Mouse (Mus musculus): ENCODE results near the gene Usp24. TPM values are rescaled to one million over a fixed set of nuclear protein-coding genes. Genes with fewer than 3 reads are reported as not detected.
"Not testable (repeated sequence)": the region's sequence is repeated elsewhere in the genome, so short reads cannot be mapped to it uniquely, and the experiment has no call there.

The Usp24 gene
- total RNA-seq, 2 experiments from 2014 or later = 35.2 to 36.6 TPM

DNA sequence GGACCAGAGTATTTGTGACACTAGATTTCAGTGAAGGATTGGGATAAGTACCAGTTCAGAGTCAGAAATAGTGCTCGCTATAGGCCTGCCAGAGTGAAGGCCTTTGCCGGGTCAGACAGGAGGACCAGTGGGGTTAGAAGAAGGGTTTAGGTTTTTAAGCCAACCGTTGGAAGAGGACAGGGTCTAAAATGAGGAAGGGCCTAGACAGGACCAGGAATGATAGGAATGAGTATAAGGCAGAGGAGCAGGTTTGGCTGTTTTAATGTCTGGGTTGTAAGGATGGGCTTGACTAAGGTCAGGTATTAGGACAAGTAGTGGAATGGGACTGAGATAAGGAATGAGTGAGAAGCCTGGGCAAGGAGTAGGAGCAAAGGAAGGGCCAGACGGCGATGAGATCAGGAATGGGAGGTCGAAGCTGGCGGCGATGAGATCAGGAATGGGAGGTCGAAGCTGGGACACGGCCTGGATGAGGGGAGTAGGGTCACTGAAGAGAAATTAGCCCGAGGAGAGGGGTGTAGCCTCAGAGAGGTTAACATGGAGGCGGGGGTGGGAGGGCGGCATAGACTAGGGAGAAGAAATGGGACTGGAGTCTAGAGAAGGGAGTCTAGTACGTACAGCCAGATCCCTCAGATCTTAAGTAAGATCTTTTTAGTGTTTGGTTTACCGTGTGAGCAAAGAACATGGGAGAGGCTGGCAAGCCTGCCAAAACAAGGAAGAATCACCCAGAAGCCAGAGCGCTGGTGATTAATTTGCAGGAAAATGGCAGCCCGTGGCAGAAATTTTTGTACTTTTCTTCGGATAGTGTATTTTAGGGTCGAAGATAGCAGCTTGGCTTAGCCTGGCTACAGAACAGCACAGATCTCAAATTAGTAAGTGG is 1.4 kb downstream of the Usp24 start:
- DNase-seq (ENCODE audit: low spot score in 2 of 2) = no peak

- DNase-seq (ENCODE audit: low spot score in 2 of 2) = no peak
Observed at GRCm38 (mm10) chr4:106318208-106318607, 2.2 kb downstream of the Usp24 start.

GRCm38 (mm10) chr4:106318976-106319375 is 3.0 kb downstream of the Usp24 start:
- no peak for DNase-seq (ENCODE audit: low spot score in 2 of 2)

DNA sequence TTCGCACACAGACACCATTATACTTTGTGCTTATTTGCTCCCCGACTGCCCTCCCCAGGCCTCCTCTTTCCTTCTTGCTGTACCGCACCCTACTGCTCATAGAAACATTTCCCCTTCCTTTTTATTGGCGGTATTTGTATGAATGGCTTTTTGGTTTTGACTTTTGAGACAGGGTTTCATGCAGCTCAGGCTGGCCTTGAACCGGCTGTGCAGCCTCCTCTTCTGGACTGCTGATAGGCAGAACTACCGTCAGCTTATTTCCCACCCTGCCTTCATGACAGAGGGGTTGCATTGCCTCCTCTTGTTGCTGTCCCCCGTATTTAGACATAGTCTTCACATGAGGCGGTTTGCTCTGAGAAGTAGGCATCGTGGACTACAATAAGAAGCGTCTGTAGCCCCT is 6.8 kb downstream of the Usp24 start:
- no peak for DNase-seq (ENCODE audit: low spot score in 2 of 2)

GRCm38 (mm10) chr4:106323318-106323717 is 7.3 kb downstream of the Usp24 start:
- no peak for DNase-seq (ENCODE audit: low spot score in 2 of 2)

GRCm38 (mm10) chr4:106327436-106327835 is 11.4 kb downstream of the Usp24 start:
- no peak for DNase-seq (ENCODE audit: low spot score in 2 of 2)

DNA sequence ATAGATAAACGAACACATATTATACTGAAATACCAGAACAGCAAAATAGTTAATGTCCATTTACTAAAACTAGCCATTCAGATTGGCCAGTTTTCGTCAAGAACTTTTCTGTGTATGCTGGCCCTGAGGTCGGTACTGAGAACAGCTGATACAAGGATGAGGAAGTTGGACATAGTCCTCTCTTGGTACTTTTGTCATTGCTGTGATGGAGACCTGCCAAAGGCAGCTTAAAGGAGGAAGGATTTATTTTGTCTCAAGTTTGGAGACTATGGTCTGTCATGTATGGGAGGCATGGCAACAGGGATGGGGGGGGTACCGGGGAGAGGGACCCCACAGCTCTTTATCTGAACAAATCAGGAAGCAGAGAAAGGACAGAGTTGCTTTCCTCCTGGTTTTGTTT is 12.7 kb downstream of the Usp24 start:
- DNase-seq (ENCODE audit: low spot score in 2 of 2) = no peak

GRCm38 (mm10) chr4:106329171-106329570 is 13.2 kb downstream of the Usp24 start:
- DNase-seq (ENCODE audit: low spot score in 2 of 2) = not testable (repeated sequence)

DNA sequence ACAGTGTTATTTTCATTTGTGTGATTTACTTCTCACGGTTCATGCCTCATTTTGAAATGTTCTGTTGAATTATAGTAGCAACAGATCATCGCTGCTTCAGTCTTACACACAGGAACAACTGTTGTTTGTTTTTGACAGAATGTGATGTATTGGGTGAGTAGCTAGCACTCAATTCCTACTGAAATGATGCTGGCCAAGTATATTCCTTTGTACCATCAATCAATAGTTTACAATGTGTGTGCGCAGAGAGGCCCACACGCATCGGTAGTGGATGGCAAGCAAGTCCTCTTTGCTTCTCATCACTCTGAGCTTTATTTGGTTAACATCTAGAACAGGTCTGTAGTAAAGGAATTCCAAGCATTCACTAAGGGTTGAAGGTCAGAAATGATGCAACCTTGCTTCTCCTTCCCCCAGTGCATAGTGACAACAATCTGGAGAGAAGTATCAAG is 14.4 kb downstream of the Usp24 start:
- DNase-seq (ENCODE audit: low spot score in 2 of 2) = no peak

- no peak for DNase-seq (ENCODE audit: low spot score in 2 of 2)
Observed at GRCm38 (mm10) chr4:106333071-106333470, 17.1 kb downstream of the Usp24 start.

GRCm38 (mm10) chr4:106333584-106333983 is 17.6 kb downstream of the Usp24 start:
- no peak for DNase-seq (ENCODE audit: low spot score in 2 of 2)

DNA sequence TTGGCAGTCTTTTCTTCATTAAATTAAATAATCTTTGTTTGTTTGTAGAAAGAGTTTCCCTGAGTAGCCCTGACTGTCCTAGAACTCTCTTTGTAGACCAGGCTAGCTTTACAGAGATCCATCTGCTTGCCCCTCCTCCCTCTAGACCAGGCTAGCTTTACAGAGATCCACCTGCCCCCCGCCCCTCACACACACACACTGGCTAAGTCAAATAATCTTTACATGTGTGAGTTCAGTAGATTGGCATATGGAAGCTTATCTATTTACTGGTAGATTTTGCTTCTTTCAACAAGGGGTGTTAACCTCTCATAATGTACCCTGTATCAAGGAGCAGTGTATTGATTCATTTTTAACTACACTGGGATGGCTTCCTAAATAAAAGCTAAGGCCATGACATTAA is 19.8 kb downstream of the Usp24 start:
- DNase-seq (ENCODE audit: low spot score in 2 of 2) = no peak

DNA sequence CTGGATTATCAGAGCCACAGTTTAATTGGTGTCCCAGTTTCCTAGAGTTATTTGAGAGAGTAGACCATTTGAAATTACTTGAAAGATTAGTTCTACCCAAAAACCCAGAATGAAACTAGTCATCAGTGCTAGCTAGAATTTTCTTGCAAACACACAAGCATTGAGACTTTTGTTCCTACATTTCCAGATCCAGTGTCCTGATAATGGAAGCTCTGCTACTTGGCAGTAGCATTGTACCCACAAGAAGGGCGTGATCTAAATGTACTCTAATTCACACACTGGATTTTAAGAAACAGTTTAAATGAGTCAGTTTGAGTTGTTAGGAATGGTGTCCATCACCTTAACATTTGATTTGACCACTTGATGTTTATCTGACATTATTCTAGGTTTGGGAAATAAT is 31.7 kb downstream of the Usp24 start:
- DNase-seq (ENCODE audit: low spot score in 2 of 2) = no peak

DNA sequence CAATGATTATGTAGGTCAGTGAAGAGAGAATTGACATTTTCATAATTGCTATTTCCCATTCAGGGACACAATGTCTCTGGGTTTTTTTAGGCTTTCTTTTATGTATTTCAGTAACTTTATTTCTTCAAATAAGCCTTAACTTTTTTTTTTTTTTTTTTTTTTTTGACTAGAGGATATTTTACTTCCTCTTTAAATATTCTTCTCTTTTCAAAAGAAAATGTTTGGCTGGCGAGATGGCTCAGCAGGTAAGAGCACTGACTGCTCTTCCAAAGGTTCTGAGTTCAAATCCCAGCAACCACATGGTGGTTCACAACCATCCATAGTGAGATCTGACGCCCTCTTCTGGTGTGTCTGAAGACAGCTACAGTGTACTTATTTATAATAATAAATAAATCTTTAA is 39.0 kb downstream of the Usp24 start:
- DNase-seq (ENCODE audit: low spot score in 2 of 2) = not testable (repeated sequence)

- DNase-seq (ENCODE audit: low spot score in 2 of 2) = no peak
Observed at GRCm38 (mm10) chr4:106370013-106370412, 54.0 kb downstream of the Usp24 start.

GRCm38 (mm10) chr4:106375857-106376256 is 59.8 kb downstream of the Usp24 start:
- DNase-seq (ENCODE audit: low spot score in 2 of 2) = peak; percentile 80 to 87

DNA sequence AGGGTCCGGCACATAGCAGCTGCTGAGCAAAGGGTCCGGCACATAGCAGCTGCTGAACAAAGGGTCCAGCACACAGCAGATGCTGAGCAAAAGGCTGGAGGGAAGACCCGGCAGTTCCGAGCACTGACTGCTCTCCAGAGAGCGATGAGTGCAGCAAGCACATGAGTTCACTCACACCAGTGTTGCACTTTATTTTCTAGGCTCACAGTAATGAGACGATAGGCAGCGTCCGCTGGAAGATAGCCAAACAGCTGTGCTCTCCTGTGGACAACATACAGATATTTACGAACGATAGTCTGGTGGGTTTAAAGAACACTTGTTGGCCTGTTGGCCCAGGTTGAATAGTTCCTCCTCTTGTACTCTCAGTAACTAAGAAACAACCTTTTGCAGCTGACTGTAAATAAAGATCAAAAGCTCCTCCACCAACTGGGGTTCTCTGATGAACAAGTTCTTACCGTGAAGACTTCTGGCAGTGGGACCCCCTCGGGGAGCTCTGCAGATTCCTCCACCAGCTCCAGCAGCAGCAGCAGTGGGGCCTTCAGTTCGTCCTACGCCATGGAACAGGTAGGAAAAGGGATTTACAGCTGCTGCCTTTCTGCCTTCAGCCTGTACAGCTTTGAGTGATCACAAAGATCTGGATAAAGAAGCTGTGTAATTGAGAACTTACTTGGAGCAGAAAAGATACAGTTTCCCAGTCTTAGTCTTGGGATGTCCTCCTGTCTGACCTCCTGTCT is 63.0 kb downstream of the Usp24 start:
- DNase-seq (ENCODE audit: low spot score in 2 of 2) = no peak

DNA sequence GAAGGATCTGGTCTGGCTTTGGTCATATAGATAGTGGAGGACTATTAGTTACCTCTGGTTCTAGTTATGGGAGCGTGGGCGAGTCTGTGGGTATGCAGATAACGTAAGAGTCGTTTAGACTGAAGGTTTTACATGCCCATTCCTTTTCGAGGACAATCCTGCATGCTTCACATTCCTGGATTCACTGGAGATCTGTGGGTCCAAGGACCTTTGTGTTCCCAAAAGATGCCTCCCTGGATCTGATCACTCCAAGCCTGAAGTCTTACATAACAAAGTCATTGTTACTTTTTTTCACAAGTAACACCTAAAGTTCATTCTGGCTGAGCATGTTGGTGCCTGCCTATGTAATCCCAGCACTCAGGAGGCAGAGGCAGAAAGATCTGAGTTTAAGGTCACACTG is 65.1 kb downstream of the Usp24 start:
- DNase-seq (ENCODE audit: low spot score in 2 of 2) = no peak

DNA sequence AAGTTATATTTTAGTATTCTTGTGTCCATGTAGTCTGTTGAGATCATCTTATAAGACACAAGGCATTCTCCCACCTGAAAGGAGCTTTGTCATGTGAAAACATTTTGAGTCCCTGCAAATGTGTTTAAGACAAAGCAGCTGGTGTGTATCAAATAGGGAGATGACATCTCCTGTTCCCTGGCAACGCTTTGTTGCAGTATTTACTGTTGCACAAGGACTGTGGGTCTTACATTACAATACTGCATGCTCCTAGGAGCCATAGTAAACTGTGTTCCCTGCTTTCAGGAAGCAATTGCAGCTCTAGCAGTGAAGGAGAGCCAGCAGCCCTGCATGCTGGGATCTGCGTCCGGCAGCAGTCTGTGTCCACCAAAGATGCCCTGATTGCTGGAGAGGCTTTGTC is 73.9 kb downstream of the Usp24 start:
- no peak for DNase-seq (ENCODE audit: low spot score in 2 of 2)

DNA sequence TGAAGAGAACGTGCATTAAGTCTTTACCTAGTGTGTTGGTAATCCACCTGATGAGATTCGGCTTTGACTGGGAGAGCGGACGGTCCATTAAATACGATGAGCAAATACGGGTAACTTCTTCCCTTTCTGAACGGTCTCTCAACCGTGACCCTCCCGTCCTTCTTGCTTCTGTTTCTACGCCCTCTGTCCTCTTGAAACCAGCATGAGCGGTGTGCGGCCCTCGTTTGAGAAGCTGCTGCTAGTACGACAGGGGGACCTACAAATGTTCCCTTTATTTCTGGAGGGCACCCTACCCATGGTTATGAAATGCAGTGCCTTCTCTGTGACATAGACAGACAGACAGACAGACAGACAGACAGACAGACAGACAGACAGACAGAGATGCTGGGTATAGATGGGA is 93.6 kb downstream of the Usp24 start:
- DNase-seq (ENCODE audit: low spot score in 2 of 2) = no peak

DNA sequence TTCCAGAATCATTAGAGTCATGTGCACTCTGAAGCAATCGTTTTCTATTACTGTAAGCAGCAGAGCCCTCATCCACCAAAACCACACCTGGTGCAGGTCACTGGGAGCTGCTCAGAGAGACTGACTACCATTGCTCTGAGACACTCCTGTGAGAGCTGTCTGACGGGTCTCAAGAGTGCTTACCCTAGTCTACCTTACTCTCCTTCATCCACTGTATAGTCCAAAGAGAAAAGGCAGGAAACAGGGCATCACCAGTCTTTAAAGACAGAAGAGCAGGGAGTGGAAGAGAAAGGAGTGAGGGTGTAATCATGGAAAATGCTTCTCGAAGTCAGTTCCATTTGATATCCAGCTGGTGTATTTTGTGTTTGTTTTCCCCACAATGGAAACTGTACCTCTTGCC is 103.2 kb downstream of the Usp24 start:
- no peak for DNase-seq (ENCODE audit: low spot score in 2 of 2)

DNA sequence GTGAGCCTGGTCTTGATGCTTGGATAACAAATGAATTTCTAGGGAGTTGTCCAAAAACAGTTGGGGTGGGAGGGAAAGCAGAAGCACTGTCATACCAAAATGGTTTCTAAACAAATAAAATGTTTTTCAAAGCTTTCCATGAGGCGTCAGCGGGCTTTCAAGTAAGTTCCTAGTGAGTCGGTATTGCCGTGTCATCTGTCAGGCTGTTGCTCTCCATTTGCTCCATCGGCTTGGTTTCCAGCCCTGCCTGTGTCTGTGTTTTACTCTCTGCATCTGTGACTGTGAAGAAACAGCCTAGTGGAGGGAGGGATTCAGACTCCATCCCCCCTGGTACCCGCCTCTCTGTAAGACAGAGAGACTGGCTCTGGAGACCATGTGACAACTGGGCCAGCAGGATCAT is 103.8 kb downstream of the Usp24 start:
- no peak for DNase-seq (ENCODE audit: low spot score in 2 of 2)

Measured in adrenal gland, adult 18-20 months (tissue).